Mouse (Mus musculus) MEL (cell line): ENCODE results near the gene Fndc3b. TPM values are rescaled to one million over a fixed set of nuclear protein-coding genes. Genes with fewer than 3 reads are reported as not detected.

Experiments
- DNase-seq: peaks from one replicate; pipeline ENCODE4 v3.0.0; 2011; ENCODE audit warnings: low read depth, low spot score
- H3K27ac ChIP-seq: 2 replicates; pipeline ENCODE4 v1.5.1; 2012; ENCODE audit warnings: low read depth, mild to moderate bottlenecking, control low read depth, low read length, moderate library complexity; ENCODE audit not compliant: control insufficient read depth
- H3K27me3 ChIP-seq, 2 experiments: fragments of 150-350 bp in 1 of 2; sonication (generic) in 1 of 2; 2 replicates each; pipeline ENCODE4 v1.6.1; 2012; ENCODE audit warnings: low read length in 2 of 2, mild to moderate bottlenecking in 2 of 2, improper control_type of control experiment in 1 of 2, moderate library complexity in 1 of 2; ENCODE audit not compliant: insufficient read depth in 2 of 2, control insufficient read depth in 1 of 2
- H3K36me3 ChIP-seq, 2 experiments: 2 replicates each; pipeline ENCODE4 v1.6.1; 2012 to 2014; ENCODE audit warnings: low read length in 2 of 2, improper control_type of control experiment in 1 of 2, inconsistent platforms in 1 of 2, mild to moderate bottlenecking in 1 of 2; ENCODE audit not compliant: insufficient read depth in 2 of 2, control insufficient read depth in 1 of 2
- H3K4me1 ChIP-seq, 2 experiments: fragments of 150-350 bp in 1 of 2; sonication (generic) in 1 of 2; 2 replicates each; pipeline ENCODE4 v1.6.1; 2012; ENCODE audit warnings: low read length in 2 of 2, improper control_type of control experiment in 1 of 2, mild to moderate bottlenecking in 1 of 2; ENCODE audit not compliant: insufficient read depth in 2 of 2, control insufficient read depth in 1 of 2
- H3K4me3 ChIP-seq, 2 experiments: fragments of 150-350 bp in 1 of 2; sonication (generic) in 1 of 2; 2 replicates each; pipeline ENCODE4 v1.5.1; 2012; ENCODE audit warnings: low read depth in 2 of 2, low read length in 2 of 2, mild to moderate bottlenecking in 2 of 2, moderate library complexity in 2 of 2, control low read depth in 1 of 2, improper control_type of control experiment in 1 of 2; ENCODE audit not compliant: control insufficient read depth in 1 of 2, insufficient read depth in 1 of 2
- H3K79me2 ChIP-seq: 2 replicates; pipeline ENCODE4 v1.6.1; 2012; ENCODE audit warnings: mild to moderate bottlenecking, low read length, moderate library complexity; ENCODE audit not compliant: control insufficient read depth, poor library complexity, insufficient read depth
- H3K9ac ChIP-seq: 2 replicates; pipeline ENCODE4 v1.6.1; 2012; ENCODE audit warnings: low read depth, mild to moderate bottlenecking, control low read depth, low read length, moderate library complexity; ENCODE audit not compliant: control insufficient read depth, poor library complexity, severe bottlenecking
- H3K9me3 ChIP-seq: fragments of 150-350 bp; sonication (generic); replicated peaks from 2 replicates; pipeline ENCODE4 v1.6.1; 2012; ENCODE audit warnings: mild to moderate bottlenecking, low read length, improper control_type of control experiment, moderate library complexity; ENCODE audit not compliant: insufficient read depth
- BHLHE40 ChIP-seq: IDR thresholded peaks from 2 replicates; pipeline ENCODE4 v1.6.1; 2012; ENCODE audit warnings: low read depth, mild to moderate bottlenecking, inconsistent platforms, low read length, improper control_type of control experiment, borderline replicate concordance
- CHD2 ChIP-seq: IDR thresholded peaks from 2 replicates; pipeline ENCODE4 v1.6.1; 2011; ENCODE audit warnings: low read length, improper control_type of control experiment
- ELF1 ChIP-seq: IDR thresholded peaks from 2 replicates; pipeline ENCODE4 v1.6.1; 2014; ENCODE audit warnings: low read depth, mild to moderate bottlenecking, inconsistent platforms, low read length, improper control_type of control experiment, moderate library complexity
- EP300 ChIP-seq, 2 experiments: IDR thresholded peaks; 2 replicates each; pipeline ENCODE4 v1.6.1; 2011; ENCODE audit warnings: improper control_type of control experiment in 2 of 2, low read length in 2 of 2, low read depth in 1 of 2, mild to moderate bottlenecking in 1 of 2
- ETS1 ChIP-seq: IDR thresholded peaks from 2 replicates; pipeline ENCODE4 v1.6.1; 2012; ENCODE audit warnings: low read depth, mild to moderate bottlenecking, inconsistent platforms, low read length, improper control_type of control experiment, moderate library complexity
- GABPA ChIP-seq: IDR thresholded peaks from 2 replicates; pipeline ENCODE4 v1.6.1; 2012; ENCODE audit warnings: low read depth, mild to moderate bottlenecking, inconsistent platforms, low read length, improper control_type of control experiment, moderate library complexity
- GATA1 ChIP-seq: IDR thresholded peaks from 2 replicates; pipeline ENCODE4 v1.6.1; 2011; ENCODE audit warnings: low read depth, low read length, improper control_type of control experiment
- JUND ChIP-seq: IDR thresholded peaks from 2 replicates; pipeline ENCODE4 v1.6.1; 2011; ENCODE audit warnings: low read depth, mild to moderate bottlenecking, improper control_type of control experiment, low read length
- KAT2A ChIP-seq: conservative IDR thresholded peaks from 2 replicates; pipeline ENCODE4 v1.6.1; 2012; ENCODE audit warnings: low read depth, low read length, improper control_type of control experiment, inconsistent platforms
- MAX ChIP-seq: IDR thresholded peaks from 2 replicates; pipeline ENCODE4 v1.6.1; 2011; ENCODE audit warnings: low read length, improper control_type of control experiment
- MAZ ChIP-seq: IDR thresholded peaks from 2 replicates; pipeline ENCODE4 v1.6.1; 2012; ENCODE audit warnings: low read depth, mild to moderate bottlenecking, inconsistent platforms, low read length, improper control_type of control experiment
- MEF2A ChIP-seq: IDR thresholded peaks from 2 replicates; pipeline ENCODE4 v1.6.1; 2014; ENCODE audit warnings: low read depth, mild to moderate bottlenecking, inconsistent platforms, low read length, improper control_type of control experiment; ENCODE audit not compliant: poor library complexity, insufficient replicate concordance, severe bottlenecking; ENCODE audit errors: extremely low read depth
- MXI1 ChIP-seq: IDR thresholded peaks from 2 replicates; pipeline ENCODE4 v1.6.1; 2011; ENCODE audit warnings: mild to moderate bottlenecking, low read depth, low read length, improper control_type of control experiment
- MYC ChIP-seq: IDR thresholded peaks from 2 replicates; pipeline ENCODE4 v1.6.1; 2011; ENCODE audit warnings: low read depth, mild to moderate bottlenecking, low read length, improper control_type of control experiment, moderate library complexity
- NELFE ChIP-seq: IDR thresholded peaks from 2 replicates; pipeline ENCODE4 v1.6.1; 2011; ENCODE audit warnings: low read depth, low read length, improper control_type of control experiment
- POLR2AphosphoS2 ChIP-seq: IDR thresholded peaks from 2 replicates; pipeline ENCODE4 v1.6.1; 2011; ENCODE audit warnings: low read length, improper control_type of control experiment
- POLR2AphosphoS5 ChIP-seq: IDR thresholded peaks from 2 replicates; pipeline ENCODE4 v1.6.1; 2012; ENCODE audit warnings: low read depth, borderline replicate concordance, mild to moderate bottlenecking, inconsistent platforms, low read length, moderate library complexity, mixed read lengths
- SIN3A ChIP-seq: IDR thresholded peaks from 2 replicates; pipeline ENCODE4 v1.6.1; 2012; ENCODE audit warnings: low read length, improper control_type of control experiment, inconsistent platforms
- SMC3 ChIP-seq: IDR thresholded peaks from 2 replicates; pipeline ENCODE4 v1.6.1; 2011; ENCODE audit warnings: low read depth, low read length, improper control_type of control experiment
- TAL1 ChIP-seq: IDR thresholded peaks from 2 replicates; pipeline ENCODE4 v1.6.1; 2012; ENCODE audit warnings: mild to moderate bottlenecking, inconsistent platforms, low read length, moderate library complexity, mixed read lengths
- TBP ChIP-seq: IDR thresholded peaks from 2 replicates; pipeline ENCODE4 v1.8.0; 2011; ENCODE audit warnings: low read depth, low read length, improper control_type of control experiment
- TCF12 ChIP-seq: IDR thresholded peaks from 2 replicates; pipeline ENCODE4 v1.6.1; 2014; ENCODE audit warnings: low read depth, mild to moderate bottlenecking, inconsistent platforms, low read length, improper control_type of control experiment, moderate library complexity
- USF2 ChIP-seq, 2 experiments: IDR thresholded peaks; 2 replicates each; pipeline ENCODE4 v1.6.1; 2011 to 2012; ENCODE audit warnings: improper control_type of control experiment in 2 of 2, low read length in 2 of 2, borderline replicate concordance in 1 of 2, inconsistent platforms in 1 of 2, low read depth in 1 of 2, mild to moderate bottlenecking in 1 of 2; ENCODE audit not compliant: insufficient read depth in 1 of 2
- ZC3H11A ChIP-seq: IDR thresholded peaks from 2 replicates; pipeline ENCODE4 v1.6.1; 2012; ENCODE audit warnings: low read depth, mild to moderate bottlenecking, inconsistent platforms, low read length, improper control_type of control experiment
- ZKSCAN1 ChIP-seq: IDR thresholded peaks from 2 replicates; pipeline ENCODE4 v1.6.1; 2012; ENCODE audit warnings: low read depth, mild to moderate bottlenecking, inconsistent platforms, low read length, improper control_type of control experiment, moderate library complexity
- ZNF384 ChIP-seq: IDR thresholded peaks from 2 replicates; pipeline ENCODE4 v1.6.1; 2012; ENCODE audit warnings: low read depth, mild to moderate bottlenecking, inconsistent platforms, low read length, improper control_type of control experiment
- polyA plus RNA-seq, 2 experiments: library from polyadenylated mRNA; stranded (reverse) in 1 of 2; unstranded in 1 of 2; fragments of >175 nt in 1 of 2; fragments of >200 nt in 1 of 2; gene quantifications; 2 replicates each; pipeline versions ENCODE4 v1.2.1 to v1.2.4; 2012; ENCODE audit warnings: low replicate concordance in 2 of 2, low read depth in 1 of 2; ENCODE audit not compliant: insufficient read length in 2 of 2, insufficient read depth in 1 of 2, missing spikeins in 1 of 2
- total RNA-seq: library from RNA; depleted of rRNA; stranded (reverse); fragments of 300-350 nt; gene quantifications from 2 replicates; pipeline ENCODE4 v1.2.3, GENCODE M21; 2012

Gene Fndc3b
- total and polyA plus RNA-seq, 3 experiments: not detected

DNA sequence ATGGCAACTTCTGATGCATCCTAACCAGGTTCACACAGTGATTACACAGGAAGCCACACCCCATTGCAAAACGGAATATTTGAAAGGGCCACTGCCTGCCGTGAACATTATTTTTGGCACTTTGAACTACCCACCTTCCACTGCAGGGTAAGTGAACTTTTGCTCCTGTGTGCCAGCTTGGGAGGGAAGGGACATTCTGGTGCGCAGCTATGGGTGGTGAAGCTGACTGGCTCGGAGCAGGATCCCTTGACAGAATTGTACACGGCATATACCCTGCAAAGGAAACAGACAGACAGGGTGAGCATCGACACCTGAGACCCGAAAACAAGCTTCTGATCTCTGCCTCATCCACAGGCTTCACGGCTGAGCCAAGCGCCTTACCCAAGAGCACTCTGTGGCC is 220.2 kb downstream of the Fndc3b start:
- DNase-seq: no peak
- no peaks in the 10 kb centered on the region for H3K4me1 ChIP-seq
- H3K27ac ChIP-seq: no peak overlapping the region
- no peaks in the 10 kb centered on the region for H3K27me3 ChIP-seq
- H3K36me3 ChIP-seq: no peaks in the 10 kb centered on the region
- no peak overlapping the region for H3K9ac ChIP-seq
- no peaks in the 10 kb centered on the region for H3K9me3 ChIP-seq
- TF ChIP-seq POLR2AphosphoS2: no peak
- no peak for TF ChIP-seq SMC3
- no peak for TF ChIP-seq GABPA
- TF ChIP-seq CHD2: no peak
- TF ChIP-seq ZKSCAN1: no peak
- TF ChIP-seq POLR2AphosphoS5: no peak
- no peak for TF ChIP-seq USF2 (IDR thresholded peaks at IDR 0.05; ENCODE audit: borderline replicate concordance in 1 of 2, insufficient read depth in 1 of 2, low read depth in 1 of 2, low read length in 2 of 2)
- no peak for TF ChIP-seq TBP
- no peak for TF ChIP-seq MAX
- TF ChIP-seq TAL1: no peak
- TF ChIP-seq MYC: no peak
- no peak for TF ChIP-seq EP300 (IDR thresholded peaks at IDR 0.05; ENCODE audit: low read depth in 1 of 2, low read length in 2 of 2)
- no peak for TF ChIP-seq MXI1
- no peak for TF ChIP-seq ETS1
- TF ChIP-seq ZC3H11A: no peak
- no peak for TF ChIP-seq KAT2A
- TF ChIP-seq SIN3A: no peak
- TF ChIP-seq MAZ: no peak
- H3K79me2 ChIP-seq: no peaks in the 10 kb centered on the region
- H3K4me3 ChIP-seq: no peak overlapping the region

DNA sequence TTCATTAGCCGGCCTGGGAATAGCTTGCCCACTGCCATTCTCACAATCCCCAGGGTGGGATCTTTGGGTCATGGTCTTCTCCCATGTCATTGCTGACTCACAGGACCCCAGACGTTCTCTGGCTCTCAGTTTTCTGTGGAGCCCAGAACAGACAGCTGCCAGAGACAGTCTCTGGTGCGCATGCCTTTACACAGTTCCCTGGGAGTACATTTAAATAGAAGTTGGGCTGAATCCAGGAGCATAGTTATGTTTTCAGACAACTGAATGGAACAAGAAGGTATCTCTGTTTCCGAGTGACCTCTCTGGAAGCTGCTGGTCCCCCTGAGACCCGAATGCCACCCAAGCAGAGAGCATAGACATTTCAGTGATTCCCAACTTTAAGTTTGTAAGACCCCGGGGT is 221.6 kb downstream of the Fndc3b start:
- TF ChIP-seq NELFE (no peak), JUND (no peak), ETS1 (no peak), BHLHE40 (no peak), MEF2A (no peak), EP300 (IDR thresholded peaks at IDR 0.05; ENCODE audit: low read depth in 1 of 2, low read length in 2 of 2) (no peak), SIN3A (no peak), ZNF384 (no peak), GATA1 (no peak), ELF1 (no peak), TCF12 (no peak), USF2 (IDR thresholded peaks at IDR 0.05; ENCODE audit: borderline replicate concordance in 1 of 2, insufficient read depth in 1 of 2, low read depth in 1 of 2, low read length in 2 of 2) (no peak)
- H3K9ac ChIP-seq: no peak overlapping the region

More for the DNA sequence above, 221.6 kb downstream of the Fndc3b start:
- DNase-seq: no peak
- Histone ChIP-seq H3K27ac (no peak overlapping the region), H3K9me3 (no peaks in the 10 kb centered on the region), H3K4me1 (no peaks in the 10 kb centered on the region), H3K36me3 (no peaks in the 10 kb centered on the region), H3K79me2 (no peaks in the 10 kb centered on the region), H3K4me3 (no peak overlapping the region), H3K27me3 (no peaks in the 10 kb centered on the region)
